Mouse (Mus musculus): Measurements from ENCODE around the gene 2810021J22Rik. TPM values are rescaled to one million over a fixed set of nuclear protein-coding genes. Genes with fewer than 3 reads are reported as not detected.
A peak's percentile ranks its signal among the peaks of the same experiment; 100 is the strongest.

2810021J22Rik gene
- polyA plus RNA-seq, 1 experiment from 2014 or later: 10.4 TPM

GRCm38 (mm10) chr11:58903511-58904409 is 36.7 kb downstream of the 2810021J22Rik start, which contains the start of gene Zfp39:
Zfp39 (minus strand) TSS chr11:58904225.
- Histone ChIP-seq H3K27ac (replicated peaks; ENCODE audit: low read depth, low read length) (peak within 1 kb of the TSS; percentile 62), H3K9me3 (ENCODE audit: control insufficient read depth, low read length) (no peaks in the 10 kb centered on the region), H3K4me1 (ENCODE audit: control insufficient read depth, insufficient read depth, low read length) (no peaks in the 10 kb centered on the region), H3K36me3 (ENCODE audit: control insufficient read depth, insufficient read depth, low read length) (peaks cover 4% of the 10 kb centered on the region; the same call in 1 of the 2 replicates), H3K9ac (ENCODE audit: low read length) (peak within 1 kb of the TSS; percentile 91), H3K27me3 (ENCODE audit: control insufficient read depth, insufficient read depth, low read length) (no peaks in the 10 kb centered on the region), H3K4me3 (ENCODE audit: low read depth, low read length) (peak within 1 kb of the TSS; percentile 85), H3K4me2 (ENCODE audit: low read depth, severe bottlenecking) (peak within 1 kb of the TSS; percentile 88)
- WGBS: under 1% methylated on average over 40 of the region's 40 CpGs
- ATAC-seq (ENCODE audit: insufficient number of reproducible peaks, low FRiP score, low TSS enrichment, low read depth): peak; percentile 97
- DNase-seq (ENCODE audit: low spot score): peak; percentile 97

GRCm38 (mm10) chr11:58904410-58904718 is 37.3 kb downstream of the 2810021J22Rik start:
- Histone ChIP-seq H3K9me3 (ENCODE audit: control insufficient read depth, low read length) (no peaks in the 10 kb centered on the region), H3K9ac (ENCODE audit: low read length) (no peak overlapping the region), H3K4me3 (ENCODE audit: low read depth, low read length) (peak overlapping the region; percentile 85), H3K27ac (replicated peaks; ENCODE audit: low read depth, low read length) (no peak overlapping the region), H3K4me2 (ENCODE audit: low read depth, severe bottlenecking) (peak overlapping the region; percentile 88), H3K36me3 (ENCODE audit: control insufficient read depth, insufficient read depth, low read length) (peaks cover 4% of the 10 kb centered on the region; the same call in 1 of the 2 replicates), H3K27me3 (ENCODE audit: control insufficient read depth, insufficient read depth, low read length) (no peaks in the 10 kb centered on the region), H3K4me1 (ENCODE audit: control insufficient read depth, insufficient read depth, low read length) (no peaks in the 10 kb centered on the region)
- 7% methylated on average over 8 of the region's 8 CpGs for WGBS
- ATAC-seq (ENCODE audit: insufficient number of reproducible peaks, low FRiP score, low TSS enrichment, low read depth): 0 out of 2 replicates have a peak, but pooled peaks have one; percentile 7
- no peak for DNase-seq (ENCODE audit: low spot score)

- Histone ChIP-seq H3K9me3 (ENCODE audit: control insufficient read depth, low read length) (no peaks in the 10 kb centered on the region), H3K27me3 (ENCODE audit: control insufficient read depth, insufficient read depth, low read length) (no peaks in the 10 kb centered on the region), H3K9ac (ENCODE audit: low read length) (no peak overlapping the region), H3K27ac (replicated peaks; ENCODE audit: low read depth, low read length) (no peak overlapping the region), H3K4me2 (ENCODE audit: low read depth, severe bottlenecking) (no peak overlapping the region), H3K36me3 (ENCODE audit: control insufficient read depth, insufficient read depth, low read length) (peaks cover 4% of the 10 kb centered on the region; the same call in 1 of the 2 replicates), H3K4me3 (ENCODE audit: low read depth, low read length) (no peak overlapping the region), H3K4me1 (ENCODE audit: control insufficient read depth, insufficient read depth, low read length) (no peaks in the 10 kb centered on the region)
- WGBS: 48% methylated on average over 6 of the region's 6 CpGs
- no peak for DNase-seq (ENCODE audit: low spot score)
- no peak for ATAC-seq (ENCODE audit: insufficient number of reproducible peaks, low FRiP score, low TSS enrichment, low read depth)
These were observed 37.8 kb downstream of the 2810021J22Rik start for GRCm38 (mm10) chr11:58904838-58905237.

- Histone ChIP-seq H3K4me1 (ENCODE audit: control insufficient read depth, insufficient read depth, low read length) (no peaks in the 10 kb centered on the region), H3K36me3 (ENCODE audit: control insufficient read depth, insufficient read depth, low read length) (no peaks in the 10 kb centered on the region), H3K9me3 (ENCODE audit: control insufficient read depth, low read length) (no peaks in the 10 kb centered on the region), H3K27me3 (ENCODE audit: control insufficient read depth, insufficient read depth, low read length) (no peaks in the 10 kb centered on the region), H3K4me3 (ENCODE audit: low read depth, low read length) (no peak overlapping the region), H3K4me2 (ENCODE audit: low read depth, severe bottlenecking) (peak overlapping the region; percentile 36; the same call in 1 of the 2 replicates), H3K27ac (replicated peaks; ENCODE audit: low read depth, low read length) (no peak overlapping the region), H3K9ac (ENCODE audit: low read length) (no peak overlapping the region; the same call in 1 of the 2 replicates)
- WGBS: 60% methylated on average over 1 of the region's 1 CpGs
- DNase-seq (ENCODE audit: low spot score): no peak
- ATAC-seq (ENCODE audit: insufficient number of reproducible peaks, low FRiP score, low TSS enrichment, low read depth): no peak
These were observed 46.8 kb downstream of the 2810021J22Rik start for GRCm38 (mm10) chr11:58913776-58914175.

GRCm38 (mm10) chr11:58914461-58915028 is 47.5 kb downstream of the 2810021J22Rik start:
- peak overlapping the region; percentile 36 for H3K4me2 ChIP-seq (ENCODE audit: low read depth, severe bottlenecking)
- H3K4me3 ChIP-seq (ENCODE audit: low read depth, low read length): 0 out of 2 replicates have a peak overlapping the region, but pooled peaks have one; percentile 11
- DNase-seq (ENCODE audit: low spot score) (peak; percentile 62), ATAC-seq (ENCODE audit: insufficient number of reproducible peaks, low FRiP score, low TSS enrichment, low read depth) (no peak)
- WGBS: 19% methylated on average over 17 of the region's 17 CpGs
- no peaks in the 10 kb centered on the region for H3K36me3 ChIP-seq (ENCODE audit: control insufficient read depth, insufficient read depth, low read length)
- no peaks in the 10 kb centered on the region for H3K4me1 ChIP-seq (ENCODE audit: control insufficient read depth, insufficient read depth, low read length)
- peak overlapping the region; percentile 39 for H3K9ac ChIP-seq (ENCODE audit: low read length)
- no peaks in the 10 kb centered on the region for H3K9me3 ChIP-seq (ENCODE audit: control insufficient read depth, low read length)
- H3K27ac ChIP-seq (replicated peaks; ENCODE audit: low read depth, low read length): no peak overlapping the region
- no peaks in the 10 kb centered on the region for H3K27me3 ChIP-seq (ENCODE audit: control insufficient read depth, insufficient read depth, low read length)

- Histone ChIP-seq H3K27me3 (ENCODE audit: control insufficient read depth, insufficient read depth, low read length) (no peaks in the 10 kb centered on the region), H3K9me3 (ENCODE audit: control insufficient read depth, low read length) (no peaks in the 10 kb centered on the region), H3K27ac (replicated peaks; ENCODE audit: low read depth, low read length) (no peak overlapping the region), H3K4me2 (ENCODE audit: low read depth, severe bottlenecking) (no peak overlapping the region), H3K4me3 (ENCODE audit: low read depth, low read length) (no peak overlapping the region), H3K36me3 (ENCODE audit: control insufficient read depth, insufficient read depth, low read length) (no peaks in the 10 kb centered on the region), H3K9ac (ENCODE audit: low read length) (no peak overlapping the region), H3K4me1 (ENCODE audit: control insufficient read depth, insufficient read depth, low read length) (no peaks in the 10 kb centered on the region)
- no peak for ATAC-seq (ENCODE audit: insufficient number of reproducible peaks, low FRiP score, low TSS enrichment, low read depth)
- DNase-seq (ENCODE audit: low spot score): peak; percentile 55
- WGBS: 58% methylated on average over 14 of the region's 14 CpGs
These were observed 50.1 kb downstream of the 2810021J22Rik start for GRCm38 (mm10) chr11:58916879-58917744.

GRCm38 (mm10) chr11:58917745-58918366 is 50.8 kb downstream of the 2810021J22Rik start, which contains the start of gene Btnl10:
Btnl10 (plus strand) TSS chr11:58917908.
- ATAC-seq (ENCODE audit: insufficient number of reproducible peaks, low FRiP score, low TSS enrichment, low read depth): no peak
- no peaks in the 10 kb centered on the region for H3K9me3 ChIP-seq (ENCODE audit: control insufficient read depth, low read length)
- 78% methylated on average over 12 of the region's 12 CpGs for WGBS

More at GRCm38 (mm10) chr11:58917745-58918366, 50.8 kb downstream of the 2810021J22Rik start, which contains the start of gene Btnl10:
- Histone ChIP-seq H3K9ac (ENCODE audit: low read length) (no peak within 1 kb of the TSS), H3K27ac (replicated peaks; ENCODE audit: low read depth, low read length) (no peak within 1 kb of the TSS), H3K4me2 (ENCODE audit: low read depth, severe bottlenecking) (no peak within 1 kb of the TSS), H3K4me1 (ENCODE audit: control insufficient read depth, insufficient read depth, low read length) (no peaks in the 10 kb centered on the region), H3K27me3 (ENCODE audit: control insufficient read depth, insufficient read depth, low read length) (no peaks in the 10 kb centered on the region), H3K36me3 (ENCODE audit: control insufficient read depth, insufficient read depth, low read length) (no peaks in the 10 kb centered on the region), H3K4me3 (ENCODE audit: low read depth, low read length) (no peak within 1 kb of the TSS)
- DNase-seq (ENCODE audit: low spot score): no peak
